Mouse (Mus musculus) lung, postnatal 4 days (tissue): ENCODE measurements at regions not wholly inside any gene's neighbourhood (a gene's known extent, or its start where the extent isn't known, plus 50 kb on each side); places are given as distances from the start of the nearest gene placed in this dataset.
A peak's percentile ranks its signal among the peaks of the same experiment; 100 is the strongest.

ENCODE experiments used
- DNase-seq, 2 experiments: peaks; one replicate each; pipeline ENCODE4 v3.0.0; 2021

DNA sequence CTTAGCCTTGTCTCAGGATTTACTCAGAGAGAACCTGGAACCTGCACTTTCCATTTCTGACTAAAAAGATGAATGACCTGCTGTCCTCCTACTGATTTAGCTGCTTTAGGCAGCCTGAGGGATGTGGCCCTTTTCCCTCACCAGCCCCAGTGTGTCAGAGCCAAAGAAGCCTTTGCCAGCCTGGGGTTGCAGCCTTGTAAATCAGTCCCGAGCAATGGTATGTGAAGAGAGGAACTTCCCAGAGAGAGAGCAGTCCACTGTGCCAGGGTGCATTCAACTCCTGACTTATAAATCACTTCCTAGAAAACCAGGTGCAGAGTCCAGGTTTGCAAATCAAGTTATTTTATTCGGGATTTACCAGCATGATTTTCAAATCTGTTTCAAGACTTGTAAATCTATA is 239.5 kb upstream of the Map3k7 start:
- no peak for DNase-seq

GRCm38 (mm10) chr4:31727498-31728148 is 236.3 kb upstream of the Map3k7 start:
- no peak for DNase-seq

- DNase-seq = no peak
Observed at GRCm38 (mm10) chr4:31728149-31728516, 235.8 kb upstream of the Map3k7 start.

- DNase-seq = peak in 1 of 2 experiments; percentile 30
Observed at GRCm38 (mm10) chr4:31743776-31744175, 220.1 kb upstream of the Map3k7 start.

GRCm38 (mm10) chr4:31744431-31744830 is 219.5 kb upstream of the Map3k7 start:
- DNase-seq = peak; percentile 24 to 65

- DNase-seq = no peak
Observed at GRCm38 (mm10) chr4:31753677-31754312, 210.1 kb upstream of the Map3k7 start.

DNA sequence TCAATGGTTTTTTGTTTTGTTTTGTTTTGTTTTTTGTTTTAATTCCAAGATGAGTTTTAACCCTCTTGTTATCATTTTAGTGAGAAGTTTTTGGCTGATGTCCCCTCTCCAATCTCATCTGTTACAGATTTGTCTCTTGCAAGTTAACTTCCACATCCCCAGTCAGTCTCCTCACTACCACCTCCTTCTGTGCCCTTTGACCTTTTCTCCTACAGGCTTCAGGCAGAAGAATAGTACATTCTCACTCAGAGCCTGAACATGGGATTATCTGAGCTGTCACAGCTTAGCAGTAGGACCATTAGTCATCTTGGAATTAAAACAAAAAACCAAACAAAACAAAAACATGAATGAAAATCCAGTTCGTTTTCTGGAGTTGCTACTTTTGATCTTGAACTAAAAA is 206.8 kb upstream of the Map3k7 start:
- DNase-seq = no peak

DNA sequence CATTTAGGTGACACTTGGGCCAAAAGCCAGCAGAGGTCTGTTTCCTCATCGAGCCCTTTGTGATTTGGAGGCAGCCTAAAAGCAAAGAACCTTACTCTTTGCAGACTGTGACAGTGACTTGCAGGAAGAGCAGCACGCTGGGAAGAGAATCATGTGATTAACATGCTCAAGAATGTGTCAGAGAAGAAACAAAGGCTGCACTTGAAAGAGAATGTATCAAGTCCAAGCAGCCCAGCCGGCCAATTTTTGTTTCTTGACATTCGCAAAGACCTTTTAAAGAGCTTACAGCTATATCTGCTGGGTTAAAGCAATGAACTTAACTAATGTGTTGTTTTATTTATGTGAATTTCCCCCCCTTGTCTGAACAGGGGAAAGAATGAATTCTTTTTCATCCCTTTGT is 203.8 kb upstream of the Map3k7 start:
- no peak for DNase-seq

DNA sequence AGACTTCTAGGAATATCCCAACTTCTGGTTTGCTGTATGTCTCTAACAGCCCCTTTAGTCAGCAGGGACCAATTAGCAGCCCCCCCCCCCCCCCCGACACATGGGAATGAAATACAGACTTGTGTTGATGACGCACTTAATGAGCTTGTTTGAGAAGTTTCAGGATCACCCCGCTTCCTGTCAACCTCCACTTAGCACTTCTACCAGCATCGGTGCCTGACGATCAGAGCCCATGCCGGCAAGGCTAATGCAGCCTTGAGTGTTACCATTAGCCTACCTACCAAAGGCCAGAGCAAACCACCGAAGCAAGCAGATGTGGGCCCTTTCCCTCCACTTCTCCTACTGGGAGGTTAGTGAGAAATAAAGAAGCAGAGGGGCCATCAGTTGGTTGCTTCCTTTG is 201.7 kb upstream of the Map3k7 start:
- no peak for DNase-seq

- peak in 1 of 2 experiments; percentile 42 for DNase-seq
Observed at GRCm38 (mm10) chr4:31768026-31768626, 195.8 kb upstream of the Map3k7 start.

DNA sequence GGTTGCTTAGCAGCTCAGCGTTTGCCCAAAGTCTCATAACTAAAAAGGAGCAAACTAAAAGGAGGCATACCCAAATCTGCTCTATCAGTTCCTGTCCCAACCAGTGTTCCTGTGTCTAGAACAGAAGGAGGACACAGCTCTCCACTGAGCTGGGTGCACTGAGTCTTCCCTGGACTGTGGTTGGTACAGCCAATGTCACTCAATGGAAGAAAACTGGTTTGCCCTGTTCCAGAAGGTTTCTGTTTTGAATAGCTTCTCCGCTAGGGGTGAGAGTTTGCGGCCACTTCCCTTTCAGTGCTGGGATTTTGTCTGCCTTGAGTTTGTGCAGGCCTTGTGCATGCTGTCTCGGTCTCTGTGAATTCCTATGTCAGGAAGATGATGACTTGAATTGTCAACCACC is 194.6 kb upstream of the Map3k7 start:
- DNase-seq = no peak

DNA sequence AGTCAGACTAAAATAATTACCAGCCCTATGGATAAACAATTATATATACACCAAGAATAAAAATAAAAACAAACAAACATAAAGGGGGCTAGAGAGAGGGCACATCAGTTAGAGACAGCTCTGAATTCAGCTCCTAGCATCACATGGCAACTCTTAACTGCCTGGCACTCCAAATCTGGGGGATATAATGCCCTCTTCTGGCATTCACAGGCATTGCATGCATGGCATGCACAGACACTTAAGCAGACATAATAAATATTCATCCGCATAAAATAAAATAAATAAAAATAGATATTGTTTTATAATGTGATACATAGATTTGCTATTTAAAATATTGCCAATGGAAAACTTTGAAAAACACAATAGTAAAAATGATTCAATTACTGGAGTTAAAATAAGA is 177.6 kb upstream of the Map3k7 start:
- no peak for DNase-seq

GRCm38 (mm10) chr4:31817574-31818240 is 146.2 kb upstream of the Map3k7 start:
- DNase-seq = no peak

DNA sequence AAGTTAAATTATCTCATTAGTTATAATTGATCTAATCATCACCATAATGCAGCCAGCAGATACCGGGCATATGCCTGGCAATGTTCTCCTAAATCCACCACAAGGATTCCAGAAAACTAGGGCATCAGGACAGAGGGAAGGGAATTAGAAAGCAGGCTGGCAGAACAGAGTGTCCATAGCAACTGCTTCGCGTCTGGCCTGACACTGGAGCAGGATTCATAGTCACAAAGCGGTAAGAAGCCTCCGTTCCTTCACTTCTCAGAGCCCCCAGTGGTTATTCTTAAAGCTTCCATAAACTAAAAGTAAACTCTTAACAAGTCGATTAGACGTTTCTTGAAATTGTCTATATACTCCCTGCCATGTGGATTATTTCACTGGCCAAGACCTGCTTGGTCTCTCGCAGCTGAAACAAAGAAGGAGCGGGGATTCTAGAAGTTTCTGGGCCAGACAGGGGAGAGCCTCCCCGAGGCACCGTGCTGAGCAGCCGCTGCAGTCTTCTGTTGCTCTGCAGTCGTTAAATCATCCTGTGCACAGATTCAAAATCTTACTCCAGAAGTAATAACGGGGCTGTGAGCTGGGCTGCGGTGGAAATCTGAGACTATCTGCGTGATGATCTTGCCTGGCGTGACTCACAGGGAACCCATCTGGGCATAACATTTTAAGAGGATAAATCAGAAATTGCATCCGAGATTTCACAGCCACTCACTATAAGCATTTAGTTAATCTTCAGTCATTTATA is 144.2 kb upstream of the Map3k7 start:
- DNase-seq = no peak

GRCm38 (mm10) chr4:31823574-31824348 is 140.1 kb upstream of the Map3k7 start:
- no peak for DNase-seq

- DNase-seq = no peak
Observed at GRCm38 (mm10) chr4:31824518-31825437, 139.1 kb upstream of the Map3k7 start.

GRCm38 (mm10) chr4:31825438-31825830 is 138.5 kb upstream of the Map3k7 start:
- DNase-seq = no peak

DNA sequence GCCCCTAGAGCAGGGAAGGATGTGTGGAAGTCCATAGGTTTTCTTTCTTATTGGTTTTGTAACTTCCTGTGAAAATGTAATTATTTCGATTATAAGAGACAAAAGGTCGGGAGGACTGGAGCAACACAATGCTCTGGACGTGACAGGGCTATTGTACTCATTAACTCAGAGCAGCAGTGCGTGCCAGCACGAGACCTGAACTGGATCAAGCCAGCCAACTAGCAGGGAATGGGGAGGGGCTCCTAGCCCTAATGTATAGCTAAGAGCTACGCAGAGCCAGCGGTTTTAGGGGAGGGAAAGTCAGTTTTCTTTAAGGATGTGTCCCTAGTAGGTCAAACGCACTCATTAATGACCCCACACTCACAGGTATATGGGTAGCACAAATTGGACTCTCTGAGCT is 137.2 kb upstream of the Map3k7 start:
- no peak for DNase-seq

DNA sequence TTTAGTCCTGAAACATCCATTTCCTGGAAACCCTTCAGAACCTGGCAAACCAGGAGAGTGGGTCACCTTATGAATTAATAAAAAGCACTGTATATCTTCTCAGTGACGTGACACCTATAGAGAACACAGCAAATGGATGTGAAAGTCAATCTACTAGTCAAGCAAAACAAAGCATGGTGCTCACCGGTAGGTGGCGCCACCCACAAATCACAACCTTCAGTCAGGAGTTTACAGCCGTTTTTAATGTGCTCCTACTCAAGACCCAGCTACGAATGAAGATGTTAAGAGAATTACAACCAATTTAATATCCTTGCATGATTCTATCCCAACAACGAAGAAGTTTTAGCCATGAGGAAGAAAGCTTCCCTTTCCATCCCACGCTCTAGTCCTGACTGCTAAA is 136.6 kb upstream of the Map3k7 start:
- no peak for DNase-seq

DNA sequence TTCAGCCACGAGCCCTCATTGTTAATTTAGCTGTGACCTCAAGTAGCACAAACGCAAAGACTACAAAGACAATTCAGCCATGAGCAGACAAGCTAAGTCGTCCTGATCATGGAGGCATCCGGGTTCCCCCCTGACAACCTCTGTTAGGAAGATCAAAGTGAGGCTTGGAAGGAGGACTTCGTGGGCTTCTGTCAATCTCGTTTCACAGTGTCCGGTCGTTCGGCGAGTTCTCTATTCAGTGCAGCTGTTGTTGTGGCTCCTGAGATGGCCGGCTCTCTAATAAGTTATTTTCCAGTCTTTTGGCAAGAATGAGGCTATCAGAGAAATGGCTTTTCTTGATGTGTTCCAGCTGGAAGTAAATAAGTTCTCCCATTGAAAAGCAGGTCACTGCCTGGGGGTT is 133.7 kb upstream of the Map3k7 start:
- DNase-seq = peak in 1 of 2 experiments; percentile 35

- DNase-seq = no peak
Observed at GRCm38 (mm10) chr4:31831469-31831868, 132.4 kb upstream of the Map3k7 start.
